Mouse (Mus musculus) ES-E14 (cell line): ENCODE measurements around the gene Hrk.

ENCODE experiments used
- CHD2 ChIP-seq: IDR thresholded peaks from 2 replicates; pipeline ENCODE4 v1.6.1; 2014; ENCODE audit warnings: mild to moderate bottlenecking, low read depth, low read length, inconsistent platforms
- HCFC1 ChIP-seq: IDR thresholded peaks from 2 replicates; pipeline ENCODE4 v1.6.1; 2012; ENCODE audit warnings: low read length, inconsistent platforms, borderline replicate concordance; ENCODE audit not compliant: insufficient read depth
- MAFK ChIP-seq: IDR thresholded peaks from 2 replicates; pipeline ENCODE4 v1.6.1; 2014; ENCODE audit warnings: mild to moderate bottlenecking, low read depth, low read length, inconsistent platforms; ENCODE audit not compliant: insufficient read depth
- ZC3H11A ChIP-seq: IDR thresholded peaks from 2 replicates; pipeline ENCODE4 v1.6.1; 2012; ENCODE audit warnings: low read depth, mild to moderate bottlenecking, inconsistent platforms, low read length, borderline replicate concordance
- ZNF384 ChIP-seq: IDR thresholded peaks from 2 replicates; pipeline ENCODE4 v1.6.1; 2012; ENCODE audit warnings: low read depth, low read length, inconsistent platforms

DNA sequence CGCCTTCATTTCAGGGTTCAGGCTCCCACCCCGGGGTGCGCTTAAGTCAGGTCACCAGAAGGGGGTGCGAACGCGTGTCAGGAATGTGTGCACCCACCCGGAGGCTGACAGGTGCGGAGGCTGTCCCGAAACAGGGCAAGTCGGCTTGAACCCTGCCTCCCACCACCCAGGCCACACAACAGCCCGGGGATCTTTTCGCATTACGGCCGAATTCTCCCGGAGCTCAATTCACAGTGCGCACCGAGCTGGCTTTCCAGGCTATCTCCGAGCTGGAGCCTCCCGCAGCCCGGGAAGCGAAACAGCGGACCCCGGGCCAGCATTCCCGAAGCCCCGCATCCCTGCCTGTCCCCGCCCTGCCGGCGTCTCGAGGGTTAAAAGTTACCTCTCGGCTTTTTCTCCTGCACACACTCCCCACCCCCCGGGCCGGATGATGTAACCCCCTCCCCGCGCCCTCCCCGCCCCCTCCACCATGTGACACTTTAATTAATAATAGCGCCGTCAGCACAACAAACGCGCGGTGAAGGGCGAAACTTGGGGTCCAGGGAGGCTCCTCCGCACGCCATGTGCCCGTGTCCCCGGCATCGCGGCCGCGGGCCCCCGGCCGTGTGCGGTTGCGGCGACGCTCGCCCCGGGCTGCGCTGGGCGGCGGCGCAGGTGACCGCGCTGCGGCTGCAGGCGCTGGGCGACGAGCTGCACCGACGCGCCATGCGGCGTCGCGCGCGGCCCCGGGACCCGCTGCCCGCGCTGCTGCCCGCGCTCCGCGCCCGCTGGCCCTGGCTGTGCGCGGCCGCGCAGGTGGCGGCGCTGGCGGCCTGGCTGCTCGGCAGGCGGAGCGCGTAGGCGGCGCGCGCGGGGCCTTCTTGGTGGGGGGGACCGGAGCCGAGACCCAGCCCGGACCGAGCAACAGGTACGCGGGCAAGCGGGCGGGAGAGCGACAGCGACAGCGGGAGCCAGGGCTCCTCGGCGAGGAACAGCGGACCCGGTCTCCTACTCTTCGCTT, 5.1 kb downstream of the Hrk start:
- no peak for TF ChIP-seq ZC3H11A
- no peak for TF ChIP-seq HCFC1
- TF ChIP-seq CHD2 = no peak
- TF ChIP-seq MAFK = no peak
- no peak for TF ChIP-seq ZNF384
